Mouse (Mus musculus) hindbrain, embryonic 16.5 days (tissue): ENCODE results near the gene Kcnj6. TPM values are rescaled to one million over a fixed set of nuclear protein-coding genes. Genes with fewer than 3 reads are reported as not detected.
A peak's percentile ranks its signal among the peaks of the same experiment; 100 is the strongest.

Experiments
- ATAC-seq: fragments of 200-750 bp; cut with Nextera tagmentation; 2 replicates; pipeline ENCODE4 v1.8.0; 2017; ENCODE audit warnings: moderate TSS enrichment, moderate library complexity
- H3K27ac ChIP-seq: fragments of 300-500 bp; sonication (generic); 2 replicates; pipeline ENCODE4 v1.5.1; 2014; ENCODE audit warnings: low read depth, mild to moderate bottlenecking, control low read depth, low read length, moderate library complexity
- H3K27me3 ChIP-seq: fragments of 300-500 bp; sonication (generic); replicated peaks from 2 replicates; pipeline ENCODE4 v1.6.1; 2014; ENCODE audit warnings: low read length; ENCODE audit not compliant: control insufficient read depth, insufficient read depth
- H3K36me3 ChIP-seq: fragments of 300-500 bp; sonication (generic); 2 replicates; pipeline ENCODE4 v1.6.1; 2014; ENCODE audit warnings: mild to moderate bottlenecking, low read length, moderate library complexity, mixed read lengths; ENCODE audit not compliant: control insufficient read depth, insufficient read depth
- H3K4me1 ChIP-seq: fragments of 300-500 bp; sonication (generic); 2 replicates; pipeline ENCODE4 v1.6.1; 2014; ENCODE audit warnings: low read depth, low read length; ENCODE audit not compliant: control insufficient read depth, insufficient read depth
- H3K4me2 ChIP-seq: fragments of 300-500 bp; sonication (generic); 2 replicates; pipeline ENCODE4 v1.6.1; 2014; ENCODE audit warnings: mild to moderate bottlenecking, low read length, control low read depth, moderate library complexity
- H3K4me3 ChIP-seq: fragments of 300-500 bp; sonication (generic); 2 replicates; pipeline ENCODE4 v1.5.1; 2014; ENCODE audit warnings: mild to moderate bottlenecking, low read length, control low read depth, moderate library complexity
- H3K9ac ChIP-seq: fragments of 300-500 bp; sonication (generic); 2 replicates; pipeline ENCODE4 v1.6.1; 2014; ENCODE audit warnings: low read depth, mild to moderate bottlenecking, control low read depth, low read length, moderate library complexity
- H3K9me3 ChIP-seq: fragments of 300-500 bp; sonication (generic); 2 replicates; pipeline ENCODE4 v1.6.1; 2014; ENCODE audit warnings: mild to moderate bottlenecking, low read length, moderate library complexity; ENCODE audit not compliant: control insufficient read depth
- WGBS: fragments of 180-500 bp; shearing (Covaris S2); extraction: QIAGEN DNeasy Blood & Tissue Kit; methylation state at CpG from one replicate; pipeline ENCODE4 v1.1.7; 2014; 5-methylcytosine and 5-hydroxymethylcytosine counted together
- polyA plus RNA-seq: library from polyadenylated mRNA; unstranded; fragments of >200 nt; fragmentation: Nextera tagmentation; extraction: Ambion mirVana; gene quantifications from 2 replicates; pipeline ENCODE4 v1.2.1, GENCODE M21; 2015

The Kcnj6 gene
- polyA plus RNA-seq, 1 experiment from 2014 or later = 6.2 TPM

GRCm38 (mm10) chr16:94845996-94846395, 151.5 kb downstream of the Kcnj6 start:
- 92% methylated on average over 5 of the region's 5 CpGs for WGBS
- Histone ChIP-seq H3K36me3 (no peaks in the 10 kb centered on the region), H3K9me3 (no peaks in the 10 kb centered on the region), H3K27me3 (no peaks in the 10 kb centered on the region), H3K9ac (no peak overlapping the region), H3K27ac (no peak overlapping the region), H3K4me3 (no peak overlapping the region), H3K4me1 (peaks cover 2% of the 10 kb centered on the region; the same call in 1 of the 2 replicates), H3K4me2 (no peak overlapping the region)
- no peak for ATAC-seq

GRCm38 (mm10) chr16:94844769-94845168, 152.7 kb downstream of the Kcnj6 start:
- WGBS = 64% methylated on average over 4 of the region's 4 CpGs
- Histone ChIP-seq H3K9ac (no peak overlapping the region), H3K9me3 (no peaks in the 10 kb centered on the region), H3K27me3 (no peaks in the 10 kb centered on the region), H3K4me3 (no peak overlapping the region), H3K27ac (no peak overlapping the region), H3K4me2 (no peak overlapping the region), H3K4me1 (no peaks in the 10 kb centered on the region), H3K36me3 (no peaks in the 10 kb centered on the region)
- no peak for ATAC-seq

GRCm38 (mm10) chr16:94839398-94839797, 158.1 kb downstream of the Kcnj6 start:
- H3K27ac ChIP-seq = no peak overlapping the region
- no peaks in the 10 kb centered on the region for H3K9me3 ChIP-seq
- no peaks in the 10 kb centered on the region for H3K27me3 ChIP-seq
- ATAC-seq = no peak
- H3K4me2 ChIP-seq = no peak overlapping the region
- WGBS = 50% methylated on average over 6 of the region's 6 CpGs
- H3K9ac ChIP-seq = no peak overlapping the region
- no peak overlapping the region for H3K4me3 ChIP-seq
- no peaks in the 10 kb centered on the region for H3K4me1 ChIP-seq
- H3K36me3 ChIP-seq = no peaks in the 10 kb centered on the region

GRCm38 (mm10) chr16:94837881-94838280, 159.6 kb downstream of the Kcnj6 start:
- peak; percentile 60; the same call in 1 of the 2 replicates for ATAC-seq
- Histone ChIP-seq H3K4me2 (no peak overlapping the region), H3K27me3 (no peaks in the 10 kb centered on the region), H3K9ac (no peak overlapping the region), H3K27ac (no peak overlapping the region), H3K9me3 (no peaks in the 10 kb centered on the region), H3K36me3 (no peaks in the 10 kb centered on the region), H3K4me3 (no peak overlapping the region), H3K4me1 (no peaks in the 10 kb centered on the region)
- 78% methylated on average over 9 of the region's 9 CpGs for WGBS

GRCm38 (mm10) chr16:94834502-94834901, 163.0 kb downstream of the Kcnj6 start:
- H3K4me1 ChIP-seq = peaks cover 2% of the 10 kb centered on the region
- 64% methylated on average over 9 of the region's 9 CpGs for WGBS
- no peak for ATAC-seq

GRCm38 (mm10) chr16:94828166-94828565, 169.3 kb downstream of the Kcnj6 start:
- H3K4me3 ChIP-seq = no peak overlapping the region
- no peak overlapping the region for H3K4me2 ChIP-seq
- WGBS = 90% methylated on average over 18 of the region's 18 CpGs
- peaks cover 7% of the 10 kb centered on the region; the same call in 1 of the 2 replicates for H3K36me3 ChIP-seq
- peaks cover 8% of the 10 kb centered on the region for H3K4me1 ChIP-seq
- no peaks in the 10 kb centered on the region for H3K27me3 ChIP-seq
- no peaks in the 10 kb centered on the region for H3K9me3 ChIP-seq
- H3K27ac ChIP-seq = no peak overlapping the region
- ATAC-seq = no peak
- H3K9ac ChIP-seq = no peak overlapping the region

More at GRCm38 (mm10) chr16:94834502-94834901, 163.0 kb downstream of the Kcnj6 start:
- Histone ChIP-seq H3K4me3 (no peak overlapping the region), H3K4me2 (no peak overlapping the region), H3K36me3 (peaks cover 7% of the 10 kb centered on the region; the same call in 1 of the 2 replicates), H3K27ac (no peak overlapping the region), H3K9me3 (no peaks in the 10 kb centered on the region), H3K9ac (no peak overlapping the region), H3K27me3 (no peaks in the 10 kb centered on the region)

- Histone ChIP-seq H3K27ac (no peak overlapping the region), H3K4me2 (no peak overlapping the region), H3K27me3 (no peaks in the 10 kb centered on the region), H3K4me1 (peaks cover 8% of the 10 kb centered on the region), H3K9ac (no peak overlapping the region), H3K9me3 (no peaks in the 10 kb centered on the region), H3K4me3 (no peak overlapping the region), H3K36me3 (peaks cover 4% of the 10 kb centered on the region; the same call in 1 of the 2 replicates)
- 47% methylated on average over 8 of the region's 8 CpGs for WGBS
- peak; percentile 79 for ATAC-seq
Observed at GRCm38 (mm10) chr16:94827092-94827585, 170.4 kb downstream of the Kcnj6 start.

- ATAC-seq = no peak
- WGBS = 92% methylated on average over 6 of the region's 6 CpGs
- no peaks in the 10 kb centered on the region for H3K9me3 ChIP-seq
Observed at GRCm38 (mm10) chr16:94825274-94825673, 172.2 kb downstream of the Kcnj6 start.

GRCm38 (mm10) chr16:94822611-94823010, 174.9 kb downstream of the Kcnj6 start:
- ATAC-seq = no peak

More at GRCm38 (mm10) chr16:94825274-94825673, 172.2 kb downstream of the Kcnj6 start:
- Histone ChIP-seq H3K4me2 (no peak overlapping the region), H3K4me3 (no peak overlapping the region), H3K27me3 (no peaks in the 10 kb centered on the region), H3K27ac (no peak overlapping the region), H3K4me1 (peaks cover 8% of the 10 kb centered on the region), H3K9ac (no peak overlapping the region), H3K36me3 (no peaks in the 10 kb centered on the region)

More at GRCm38 (mm10) chr16:94822611-94823010, 174.9 kb downstream of the Kcnj6 start:
- Histone ChIP-seq H3K4me3 (no peak overlapping the region), H3K4me1 (peaks cover 4% of the 10 kb centered on the region), H3K36me3 (no peaks in the 10 kb centered on the region), H3K9ac (no peak overlapping the region), H3K27me3 (no peaks in the 10 kb centered on the region), H3K27ac (no peak overlapping the region), H3K9me3 (no peaks in the 10 kb centered on the region), H3K4me2 (no peak overlapping the region)
- 80% methylated on average over 5 of the region's 5 CpGs for WGBS
